Mouse (Mus musculus): ENCODE measurements around the gene Gp2.

DNA sequence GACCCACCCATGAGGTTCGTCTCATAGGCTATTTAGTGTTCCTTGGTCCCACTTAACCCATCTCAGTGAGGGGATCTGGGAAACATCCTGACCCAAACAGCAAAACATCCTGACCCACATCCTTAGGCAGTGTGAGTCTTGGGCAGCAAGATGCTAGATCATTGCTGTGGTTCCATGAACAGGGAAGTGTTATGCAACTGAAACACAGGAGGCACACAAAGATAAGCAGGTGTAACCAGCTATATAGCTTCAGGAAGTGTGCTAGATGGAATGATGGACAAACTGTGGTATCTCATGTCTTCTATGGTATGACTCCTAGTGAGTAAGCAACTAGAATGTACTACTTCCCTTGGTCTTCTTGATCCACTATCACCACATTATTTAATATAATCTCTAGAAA, 17.1 kb downstream of the Gp2 start:
- TF ChIP-seq CTCF (IDR thresholded peaks at IDR 0.05; ENCODE audit: borderline replicate concordance, extremely low read depth, insufficient read depth, insufficient read length) (no peak), POLR2A (IDR thresholded peaks at IDR 0.05; ENCODE audit: borderline replicate concordance, extremely low read depth, insufficient read depth, insufficient read length, poor library complexity, severe bottlenecking) (no peak)
